Mouse (Mus musculus): ENCODE measurements at regions not wholly inside any gene's neighbourhood (a gene's known extent, or its start where the extent isn't known, plus 50 kb on each side); places are given as distances from the start of the nearest gene placed in this dataset.

DNA sequence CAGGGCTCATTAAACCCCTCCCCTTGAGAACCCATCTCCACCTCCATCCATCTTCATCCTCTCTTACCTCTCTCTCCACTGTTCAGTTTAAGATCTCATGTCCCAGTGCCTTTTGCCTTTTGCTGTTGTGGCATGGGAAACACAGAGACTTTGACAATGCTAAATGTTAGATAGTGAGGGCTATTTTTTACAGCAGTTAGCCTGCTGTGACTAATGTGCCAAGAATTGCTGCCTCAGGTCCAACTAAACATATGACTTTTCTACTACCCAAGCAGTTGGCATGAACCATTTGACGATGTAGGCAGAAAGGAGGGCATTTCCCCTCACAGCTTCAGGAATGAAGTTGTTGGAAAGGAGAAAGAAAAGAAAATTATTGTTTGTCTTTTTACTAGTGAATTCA is 389.6 kb downstream of the Lpin1 start:
- TF ChIP-seq CTCF (IDR thresholded peaks at IDR 0.05; ENCODE audit: extremely low read depth, insufficient read length, insufficient replicate concordance, low read depth, low read length): no peak
- TF ChIP-seq POLR2A (IDR thresholded peaks at IDR 0.05; ENCODE audit: low read depth, low read length): no peak

Data from small intestine, adult 2 months (tissue).